Mouse (Mus musculus) heart, adult 8-10 months (tissue): ENCODE results near the gene Pex16. TPM values are rescaled to one million over a fixed set of nuclear protein-coding genes. Genes with fewer than 3 reads are reported as not detected.
A peak's percentile ranks its signal among the peaks of the same experiment; 100 is the strongest.

ENCODE experiments used
- DNase-seq: peaks from one replicate; pipeline ENCODE4 v3.0.0; 2022; ENCODE audit warnings: low spot score
- total RNA-seq, 4 experiments: library from RNA; stranded (reverse); gene quantifications; 2 replicates each; pipeline ENCODE4 v1.2.4; 2022

Pex16 gene
- total RNA-seq, 4 experiments from 2014 or later: 22.2 to 28.5 (median 25.3) TPM

DNA sequence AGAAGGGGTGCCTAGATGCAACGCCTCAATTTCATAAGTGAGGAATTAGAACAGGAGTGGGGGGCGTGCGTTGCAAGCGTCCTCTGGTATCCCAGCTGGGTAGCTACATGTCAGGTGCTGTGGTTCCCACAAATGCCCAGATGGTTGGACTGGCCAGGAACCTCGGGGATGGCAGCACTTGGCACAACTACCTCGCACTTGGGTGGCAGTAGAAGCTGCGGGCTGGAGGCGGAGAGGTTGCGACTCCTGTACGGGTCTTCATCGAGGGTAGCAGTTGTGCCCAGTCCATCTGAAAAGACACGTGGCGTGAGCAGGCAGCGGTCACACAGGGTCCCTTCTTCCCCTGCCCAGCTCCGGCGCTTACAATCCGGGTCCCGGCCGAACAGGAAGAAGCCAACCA, 4.1 kb upstream of the Pex16 start:
- DNase-seq: no peak

DNA sequence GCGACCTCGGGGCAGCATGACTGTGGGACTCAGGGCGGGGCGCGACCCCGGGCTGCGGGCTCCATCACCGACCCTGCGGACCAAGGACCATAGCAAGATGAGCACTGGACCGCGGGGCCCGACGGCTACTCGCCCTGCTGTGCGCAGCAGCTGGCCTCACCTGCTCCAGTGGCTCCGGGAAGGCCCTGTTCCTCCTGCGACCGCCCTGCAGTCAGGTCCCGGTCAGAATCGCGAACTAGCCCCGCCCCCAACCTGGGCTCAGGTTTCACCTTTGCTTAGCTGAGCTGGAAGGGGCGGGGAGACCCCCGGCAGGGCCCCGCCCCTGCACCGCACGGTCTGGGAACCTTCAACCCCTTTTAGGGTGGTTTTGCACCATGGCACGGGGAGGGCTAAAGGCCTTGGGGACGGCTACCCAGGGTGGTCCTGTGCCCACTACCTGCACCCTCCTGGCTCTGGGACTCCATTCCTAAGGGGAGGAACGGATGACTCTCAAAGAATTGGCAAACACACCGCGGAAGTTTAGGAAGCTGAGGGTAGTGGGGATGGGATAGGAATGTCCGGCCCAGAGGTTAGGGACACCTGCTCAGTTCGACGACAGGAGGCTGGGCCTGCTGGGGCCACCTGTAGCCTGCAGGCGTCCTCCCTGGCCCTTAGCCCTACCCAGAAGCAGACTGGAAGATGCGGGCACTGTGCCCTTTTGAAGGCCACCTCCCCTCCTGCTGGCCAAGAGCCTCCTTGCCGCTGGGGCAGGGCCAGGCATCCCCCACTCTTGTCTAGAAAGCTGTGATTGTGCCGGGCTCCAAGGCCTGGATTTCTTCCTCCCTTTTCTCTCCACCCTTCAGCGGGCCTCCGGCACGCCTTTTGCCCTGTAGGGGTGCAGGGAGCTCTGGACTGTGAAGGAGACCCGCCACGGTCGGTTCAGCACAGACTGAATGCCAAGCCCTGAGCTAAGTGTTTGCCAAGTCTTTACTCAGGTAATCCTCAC, 3.4 kb upstream of the Pex16 start:
- DNase-seq: no peak

DNA sequence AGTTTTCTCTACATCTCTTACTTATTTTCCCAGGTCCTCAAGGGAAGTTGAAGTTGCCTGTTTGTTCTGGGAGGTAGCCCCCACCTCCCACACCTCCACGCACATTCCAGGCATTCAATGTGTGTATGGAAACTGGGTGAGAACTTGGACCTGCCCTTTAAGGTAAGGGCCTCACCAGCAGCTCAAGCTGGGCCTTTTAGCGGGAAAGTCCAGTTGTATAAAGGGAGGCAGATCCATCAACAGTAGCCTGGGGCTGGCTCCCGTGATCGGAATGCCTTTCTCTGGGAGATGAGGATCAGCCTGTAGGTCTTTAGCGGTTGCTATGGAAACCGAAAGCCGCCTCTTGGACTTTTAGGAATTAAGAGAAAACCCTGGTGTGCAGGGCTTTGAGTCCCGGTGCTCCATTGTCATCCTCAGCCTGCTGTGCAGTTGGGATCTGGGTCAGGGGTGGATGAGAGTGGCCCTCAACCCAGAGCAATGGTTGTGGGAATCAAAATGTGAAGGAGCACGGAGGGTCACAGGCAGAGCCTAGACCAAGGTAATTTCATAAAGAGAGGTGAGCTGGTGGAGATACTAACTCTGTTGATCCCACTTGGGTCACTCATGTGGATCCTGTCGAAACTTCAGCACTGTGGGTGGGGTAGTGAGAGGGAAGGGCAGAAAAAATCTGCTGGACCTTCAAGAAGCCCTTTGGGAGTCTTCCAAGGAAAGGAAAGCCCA, 2.3 kb upstream of the Pex16 start:
- no peak for DNase-seq

DNA sequence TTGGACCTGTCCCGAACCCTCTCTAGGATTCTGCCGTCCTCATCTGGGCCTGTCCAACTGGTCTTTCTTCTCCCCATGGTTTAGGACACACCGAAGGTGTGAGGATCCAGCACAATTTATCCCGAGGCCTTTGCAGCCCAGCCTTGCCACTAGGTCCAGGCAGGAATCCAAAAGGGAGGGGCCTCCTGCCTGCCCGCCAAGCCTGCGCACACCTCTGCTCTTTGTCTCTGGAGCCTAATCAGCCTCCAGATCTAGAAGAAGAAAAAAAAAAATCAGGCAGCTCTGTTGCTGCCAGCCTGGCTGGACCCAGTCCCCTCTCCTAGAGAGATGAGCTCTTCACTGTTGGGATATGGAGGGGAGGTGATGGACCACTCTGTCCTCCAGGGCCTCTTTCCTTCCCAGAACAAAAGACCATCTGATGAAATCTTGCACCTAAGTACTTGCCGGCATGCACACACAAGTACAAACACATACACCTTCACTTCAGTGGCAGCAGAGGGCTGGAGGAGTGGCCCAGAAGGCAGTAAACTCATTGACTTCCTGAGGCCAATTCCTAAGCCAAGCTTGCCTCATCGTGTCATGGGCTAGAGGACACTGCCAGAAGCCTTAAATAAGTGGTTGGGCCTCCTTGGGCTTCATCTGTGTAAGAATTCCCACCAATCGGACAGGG, 1.6 kb upstream of the Pex16 start:
- DNase-seq: peak; percentile 36

DNA sequence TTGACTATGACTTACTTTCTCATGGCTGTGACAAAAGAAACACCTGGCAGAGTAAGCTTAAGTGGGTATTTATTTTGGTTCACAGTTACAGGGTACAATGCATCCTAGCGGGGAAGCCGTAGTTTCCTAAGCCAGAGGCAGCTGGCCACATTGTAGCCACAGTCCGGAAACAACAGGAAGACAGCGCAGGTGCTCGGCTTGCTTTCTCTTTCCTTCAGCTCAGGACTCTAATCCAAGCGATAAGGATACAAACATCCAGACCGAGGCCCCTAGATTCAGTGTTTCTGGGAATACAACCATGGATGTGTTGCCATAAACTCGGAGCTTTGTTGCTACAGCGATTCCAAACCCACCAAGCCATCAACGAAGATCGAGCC, 1.1 kb upstream of the Pex16 start:
- no peak for DNase-seq

DNA sequence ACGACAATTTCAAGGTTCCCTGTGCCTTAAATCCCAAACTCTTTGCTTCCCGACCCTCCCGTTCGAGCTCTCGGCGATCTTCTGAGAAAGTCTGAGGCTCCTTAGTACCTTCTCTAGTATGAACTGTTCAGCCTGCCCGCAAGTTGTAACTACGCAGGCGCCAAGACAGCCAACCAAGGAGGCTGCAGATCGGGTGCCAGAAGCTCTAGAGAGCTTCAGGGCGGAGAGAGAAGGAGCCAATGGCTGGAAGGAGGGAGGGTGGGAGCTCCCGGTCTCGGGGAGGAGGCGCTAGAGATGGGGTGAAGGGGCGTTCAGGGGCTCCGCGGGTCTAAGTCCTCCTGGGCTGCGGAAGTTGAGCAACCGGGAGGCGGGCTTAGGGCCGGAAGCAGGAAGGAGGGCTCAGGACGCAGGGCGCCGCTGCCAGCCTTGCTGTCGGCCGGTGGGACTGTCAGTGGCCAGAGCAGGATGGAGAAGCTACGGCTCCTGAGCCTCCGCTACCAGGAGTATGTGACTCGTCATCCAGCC, 685 bp downstream of the Pex16 start:
- peak; percentile 97 for DNase-seq

DNA sequence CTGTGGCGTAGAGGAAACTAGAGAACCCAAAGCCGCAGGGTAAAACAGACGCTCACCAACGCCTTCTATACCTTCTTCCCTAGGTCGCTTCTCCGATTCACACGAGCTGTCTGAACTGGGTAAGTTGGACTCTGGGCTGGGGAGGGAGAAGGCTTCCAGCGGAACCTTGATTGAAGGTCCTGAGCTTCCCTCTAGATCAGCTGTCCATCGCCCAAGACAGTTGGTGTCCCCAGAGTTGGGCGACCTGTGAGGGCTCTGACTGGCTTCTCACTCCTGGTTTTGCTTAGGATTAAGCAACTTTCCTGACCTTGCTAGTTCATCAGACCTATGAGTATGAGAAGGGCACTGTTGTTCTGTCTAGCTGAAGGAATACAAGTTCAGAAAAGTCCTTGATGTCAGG, 1.3 kb downstream of the Pex16 start:
- no peak for DNase-seq

DNA sequence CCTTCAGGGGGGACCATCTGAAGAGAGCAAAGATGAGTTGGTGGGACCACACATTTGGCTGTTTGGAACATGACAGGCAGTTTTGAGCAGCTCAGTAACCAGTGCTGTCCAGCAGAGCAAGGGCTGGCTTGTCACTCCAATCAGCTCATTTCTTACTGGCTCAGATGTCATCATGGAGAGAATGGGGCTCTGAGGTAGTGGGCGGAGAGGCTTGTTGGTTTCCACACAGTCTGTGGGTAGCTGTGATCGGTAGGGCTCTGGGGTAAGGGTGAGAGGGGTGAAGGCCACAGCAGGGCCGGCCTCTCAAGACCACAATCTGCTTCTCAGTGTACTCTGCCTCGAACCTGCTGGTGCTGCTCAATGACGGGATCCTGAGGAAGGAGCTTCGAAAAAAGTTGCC, 1.8 kb downstream of the Pex16 start:
- no peak for DNase-seq

DNA sequence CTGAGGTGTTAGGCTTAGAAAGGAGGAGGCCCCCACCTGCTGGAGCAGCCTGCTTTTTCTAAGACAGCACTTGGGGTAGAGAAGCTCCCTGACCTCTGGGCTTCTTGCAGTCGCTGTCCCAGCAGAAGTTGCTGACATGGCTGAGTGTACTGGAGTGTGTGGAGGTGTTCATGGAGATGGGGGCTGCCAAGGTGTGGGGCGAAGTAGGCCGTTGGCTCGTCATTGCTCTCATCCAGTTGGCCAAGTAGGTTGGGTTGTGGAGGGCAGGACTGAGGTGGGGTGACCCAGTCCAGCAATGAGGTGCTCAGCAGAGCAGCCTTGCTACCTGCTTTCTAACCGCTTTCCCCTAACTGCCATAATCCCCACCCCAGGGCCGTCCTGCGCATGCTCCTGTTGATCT, 2.8 kb downstream of the Pex16 start:
- DNase-seq: no peak

DNA sequence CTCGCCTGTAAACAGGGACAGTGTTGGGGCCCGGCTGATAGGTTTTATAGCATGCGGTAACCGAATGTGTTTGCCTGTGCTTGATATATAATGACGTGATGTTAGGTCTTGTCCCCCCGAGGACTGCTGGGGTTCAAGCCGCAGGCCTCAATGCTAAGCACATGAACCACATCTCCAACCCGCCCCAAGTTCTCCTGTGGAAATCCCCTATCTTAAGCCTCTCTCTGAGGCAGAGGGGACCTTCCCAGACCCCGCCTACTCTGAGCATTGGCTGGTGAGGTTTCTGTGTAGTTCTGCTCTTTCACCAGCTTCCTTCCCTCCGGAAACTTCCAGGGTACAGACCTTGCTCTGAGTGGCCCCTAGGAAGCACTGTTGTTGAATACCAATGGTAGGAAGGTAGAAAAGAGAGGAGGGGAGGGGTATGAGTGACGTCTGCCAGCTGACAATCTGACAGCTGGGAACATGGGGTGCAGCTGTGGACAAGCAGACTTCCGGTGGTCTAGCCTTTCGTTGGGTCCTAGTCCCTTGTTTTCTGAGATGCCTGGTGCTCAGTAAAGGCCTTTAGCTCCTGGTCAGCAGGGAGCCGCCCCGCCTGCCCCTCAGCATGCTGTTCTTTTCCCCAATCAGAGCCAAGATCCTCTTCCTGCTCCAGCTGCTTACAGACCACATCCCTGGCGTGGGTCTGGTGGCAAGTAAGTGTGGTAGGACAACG, 5.5 kb downstream of the Pex16 start:
- no peak for DNase-seq

DNA sequence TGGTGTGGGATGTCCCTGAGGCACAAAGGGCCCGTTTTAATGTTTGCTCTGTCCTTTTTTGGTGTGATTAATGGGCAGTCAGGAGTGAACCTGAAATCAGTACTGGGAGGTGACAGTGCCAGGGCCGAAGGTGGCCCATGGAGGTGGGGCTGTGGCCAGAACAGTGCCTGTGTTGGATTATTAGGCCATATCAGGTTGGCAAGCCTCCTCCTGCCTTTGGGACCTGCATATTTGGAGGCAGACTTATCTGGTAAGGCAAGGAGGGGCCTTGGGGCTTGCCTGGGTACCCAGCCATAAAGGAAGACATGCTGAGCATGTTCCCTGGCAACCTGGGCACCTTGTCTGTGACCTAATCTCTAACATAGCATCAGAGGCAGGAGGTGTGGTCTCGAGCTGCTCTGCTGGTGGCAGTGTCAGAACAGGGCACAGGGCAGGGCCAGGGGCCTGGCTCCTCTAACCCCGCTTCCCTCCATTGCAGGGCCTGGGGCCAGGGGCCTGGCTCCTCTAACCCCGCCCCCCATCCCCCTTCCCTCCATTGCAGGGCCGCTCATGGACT, 6.1 kb downstream of the Pex16 start:
- DNase-seq: no peak

DNA sequence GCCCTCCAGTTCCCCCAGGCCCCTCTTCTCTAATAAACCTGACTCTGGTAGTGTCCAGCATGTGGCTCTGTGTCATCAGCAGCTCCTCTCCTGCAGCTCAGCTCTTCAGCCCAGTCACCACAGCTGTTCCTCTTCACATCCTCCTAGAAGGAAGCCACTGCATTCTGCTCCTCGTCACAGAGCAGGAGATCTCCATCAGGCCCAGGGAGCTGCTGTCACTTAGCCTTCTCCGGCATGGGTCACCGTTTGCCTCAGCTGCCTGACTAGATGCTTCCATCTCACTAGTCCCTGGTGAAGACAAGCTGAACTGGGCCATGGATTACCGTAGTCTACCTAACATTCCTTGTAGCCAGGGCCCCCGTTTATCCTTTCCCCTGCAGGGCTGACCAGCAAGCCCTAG, 6.7 kb downstream of the Pex16 start:
- no peak for DNase-seq

DNA sequence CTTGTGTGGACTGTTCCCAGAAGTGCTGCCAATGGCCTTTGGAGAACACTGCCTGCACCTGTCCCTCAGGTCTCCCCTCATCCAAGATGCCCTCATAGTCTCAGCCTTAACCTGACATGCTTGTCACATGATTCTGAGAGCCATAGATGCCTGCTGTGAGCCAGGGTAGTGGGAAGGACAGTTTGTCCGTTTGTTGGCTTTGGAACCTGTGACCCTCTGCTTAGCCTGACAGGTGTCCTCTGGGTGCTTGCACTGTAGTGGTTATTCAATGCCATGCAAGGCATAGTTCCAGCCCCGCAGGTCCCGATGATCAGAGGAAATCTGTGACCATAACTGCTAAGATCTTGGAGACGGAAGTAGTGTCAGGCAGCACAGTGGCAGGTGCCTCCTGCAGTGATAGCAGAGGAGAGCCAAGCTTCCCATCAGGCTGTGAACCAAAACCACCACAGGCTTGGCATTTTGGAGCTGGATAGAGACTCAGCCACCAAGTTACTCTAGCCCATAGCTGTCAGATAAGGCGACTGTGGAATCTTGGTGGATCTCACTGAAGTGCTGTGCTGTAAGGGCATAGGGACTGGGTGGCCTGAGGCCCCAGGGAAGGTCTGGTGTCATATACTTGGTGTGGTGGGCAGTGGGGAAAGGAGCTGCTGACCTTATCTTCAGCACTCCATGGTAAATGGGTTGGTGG, 7.6 kb downstream of the Pex16 start, which contains the start of gene 1700029I15Rik:
Gene 1700029I15Rik, plus strand, starts transcription at position 638 of the 688 bp plus-strand sequence.
- DNase-seq: no peak

DNA sequence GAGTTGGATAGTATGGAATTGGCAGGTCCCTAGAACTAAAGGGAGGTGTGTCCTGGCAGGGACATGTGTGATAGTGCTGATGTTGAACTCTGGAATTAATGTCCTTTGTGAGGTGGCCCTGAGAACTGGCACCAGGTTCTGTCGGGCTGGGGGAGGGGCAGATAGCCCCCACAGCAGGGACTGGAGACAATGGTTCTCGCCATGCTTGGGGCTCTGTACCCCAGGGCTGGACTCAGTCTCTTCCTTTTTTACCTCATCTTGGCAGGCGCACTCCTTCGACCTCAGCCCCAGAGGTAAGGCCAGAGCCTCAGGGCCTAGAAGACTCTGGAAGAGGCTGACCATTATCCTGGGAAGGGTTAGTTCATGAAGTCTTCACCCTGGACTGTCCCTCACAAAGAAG, 8.3 kb downstream of the Pex16 start:
- no peak for DNase-seq

DNA sequence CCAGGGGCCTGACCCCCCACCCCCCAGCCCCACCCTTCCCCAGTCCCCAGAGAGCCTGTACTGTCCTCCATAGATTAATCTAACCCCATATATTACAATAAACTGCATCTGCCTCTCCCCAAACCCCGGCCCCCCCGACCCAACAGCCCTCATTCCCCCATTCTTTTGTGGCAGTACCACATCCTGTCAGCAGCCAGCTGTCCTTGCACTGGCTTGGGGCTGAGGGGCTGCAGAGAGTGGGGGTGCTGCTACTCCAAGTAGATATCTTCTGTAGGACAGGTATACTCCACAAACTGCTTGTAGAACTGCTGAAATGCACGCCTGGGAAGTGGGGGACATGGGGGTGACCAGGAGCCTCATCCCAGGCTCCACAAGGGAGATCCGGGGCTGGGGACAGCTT, 9.6 kb downstream of the Pex16 start:
- no peak for DNase-seq

DNA sequence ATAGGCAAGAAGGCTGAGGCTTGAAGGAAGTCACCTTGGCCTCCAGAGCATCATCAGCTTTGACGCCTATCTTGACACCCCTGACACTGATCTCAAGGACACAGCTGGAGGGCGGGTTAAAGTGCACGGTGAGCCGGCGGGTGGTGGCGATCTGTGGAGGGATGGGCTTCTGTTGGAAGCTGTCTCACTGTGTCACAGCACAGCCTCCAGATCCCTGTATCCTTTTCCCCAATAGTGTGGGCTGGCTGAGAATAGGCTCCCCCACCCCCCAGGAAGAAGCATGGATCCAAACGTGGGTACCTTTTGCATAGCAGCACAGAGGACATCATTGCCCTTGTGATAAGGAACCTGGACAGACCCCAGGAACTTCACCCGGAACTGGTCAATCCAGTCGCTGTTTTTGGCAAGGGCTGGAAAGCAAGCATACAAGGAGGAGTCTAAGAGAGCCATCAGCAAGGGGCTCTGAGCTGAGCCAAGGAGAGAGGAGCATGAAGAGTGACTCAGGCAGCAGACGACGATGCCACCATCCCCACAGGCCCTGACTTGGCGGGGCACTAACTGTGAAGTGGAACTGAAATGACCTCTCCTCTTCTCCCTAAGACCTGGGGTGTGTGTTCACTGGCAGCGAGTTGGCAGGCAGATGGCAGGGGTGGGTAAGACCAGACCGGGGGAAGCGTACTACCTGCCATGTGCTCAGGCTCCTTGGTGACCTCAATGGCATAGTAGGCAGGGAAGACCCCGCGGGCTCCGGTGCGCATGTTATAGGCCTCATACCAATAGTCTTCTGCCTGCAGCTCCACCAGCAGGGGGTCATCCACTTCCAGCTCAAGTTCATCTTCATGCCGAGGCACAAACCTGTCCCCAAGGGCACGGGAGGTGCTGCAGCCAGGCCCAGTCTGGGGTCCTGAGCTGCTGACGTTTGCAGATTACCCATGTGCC, 10.9 kb downstream of the Pex16 start:
- no peak for DNase-seq

DNA sequence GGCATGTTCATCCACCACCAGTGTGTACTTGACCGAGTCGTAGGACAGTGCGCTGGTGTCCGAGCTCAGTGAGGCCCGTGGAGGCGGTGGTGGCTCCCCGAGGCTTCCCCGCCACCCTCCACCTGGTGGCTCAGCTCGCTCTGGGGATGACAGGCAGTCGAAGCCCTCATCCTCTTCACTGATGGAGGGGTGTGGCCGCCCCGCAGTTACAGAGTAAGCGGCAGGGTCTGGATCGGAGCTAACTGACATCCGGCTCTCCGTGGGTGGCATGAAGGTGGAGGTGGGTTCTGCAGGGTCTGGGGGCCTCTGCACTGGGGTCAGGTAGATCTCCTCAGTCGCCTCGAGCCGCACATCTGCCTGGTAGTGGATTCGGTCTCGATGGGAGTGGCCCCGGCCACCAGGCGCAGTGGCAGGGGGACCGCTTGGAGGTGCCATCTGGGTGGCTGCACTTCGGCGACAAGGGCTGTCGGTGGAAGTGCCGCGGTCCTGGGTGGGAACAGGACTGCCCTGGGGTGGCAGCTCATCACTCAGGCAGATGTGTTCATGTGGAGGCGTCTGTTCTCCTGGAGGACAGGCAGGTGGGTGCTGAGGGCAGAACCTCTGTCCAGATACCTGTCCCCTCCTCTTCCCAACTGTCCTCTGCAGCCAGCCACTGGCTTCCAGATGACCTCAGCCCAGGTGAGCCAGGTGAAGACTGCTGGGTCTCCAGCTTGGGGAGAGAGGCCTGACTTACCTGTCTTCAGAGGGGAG, 12.5 kb downstream of the Pex16 start:
- no peak for DNase-seq

DNA sequence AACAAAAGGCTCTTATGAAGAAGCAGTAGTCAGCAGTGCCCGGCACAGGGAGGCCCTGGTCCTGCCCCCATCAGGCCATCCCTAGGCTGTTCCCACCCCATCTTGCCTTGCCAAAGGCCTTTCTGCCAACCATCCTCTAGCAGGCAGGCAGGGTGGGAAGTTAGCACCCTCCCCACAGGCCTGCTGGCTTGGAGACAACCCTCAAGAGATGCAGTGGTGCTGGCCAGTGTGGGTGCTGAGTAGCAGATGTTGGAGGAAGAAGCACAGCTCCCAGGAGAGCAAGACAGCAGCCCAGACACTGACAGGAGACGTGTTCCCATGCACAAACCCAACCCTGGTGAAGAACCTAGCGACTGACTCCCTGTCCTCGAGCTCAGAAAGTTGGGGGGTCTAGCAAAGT, 13.2 kb downstream of the Pex16 start:
- DNase-seq: no peak

DNA sequence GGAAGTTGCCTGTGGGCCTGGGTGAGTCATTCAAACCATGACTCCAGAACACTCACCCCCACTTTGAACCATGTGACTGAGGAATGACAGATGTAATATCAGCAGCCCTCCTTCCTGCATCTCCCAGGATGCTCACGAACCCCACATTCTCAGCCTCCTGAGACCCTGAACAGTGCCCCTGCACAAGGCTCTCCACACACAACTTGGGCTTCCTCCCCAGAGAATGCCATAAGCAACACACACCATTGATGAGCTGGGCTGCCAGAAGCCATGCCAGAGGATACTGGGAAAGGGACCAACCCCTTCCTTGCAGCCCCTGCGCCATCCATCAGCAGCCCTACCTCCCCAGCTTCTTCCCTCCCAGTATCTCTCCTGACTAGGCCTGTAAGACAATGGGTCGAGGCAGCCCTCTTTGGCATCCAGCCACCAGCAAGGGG, 13.6 kb downstream of the Pex16 start:
- DNase-seq: no peak
